Mouse (Mus musculus) MEL (cell line): ENCODE data around the gene Atf2. TPM values are rescaled to one million over a fixed set of nuclear protein-coding genes. Genes with fewer than 3 reads are reported as not detected.
"Not testable (repeated sequence)": the region's sequence is repeated elsewhere in the genome, so short reads cannot be mapped to it uniquely, and the experiment has no call there.

Experiments used
- DNase-seq: peaks from one replicate; pipeline ENCODE4 v3.0.0; 2011; ENCODE audit warnings: low read depth, low spot score
- H3K27ac ChIP-seq: 2 replicates; pipeline ENCODE4 v1.5.1; 2012; ENCODE audit warnings: low read depth, mild to moderate bottlenecking, control low read depth, low read length, moderate library complexity; ENCODE audit not compliant: control insufficient read depth
- H3K27me3 ChIP-seq, 2 experiments: fragments of 150-350 bp in 1 of 2; sonication (generic) in 1 of 2; 2 replicates each; pipeline ENCODE4 v1.6.1; 2012; ENCODE audit warnings: low read length in 2 of 2, mild to moderate bottlenecking in 2 of 2, improper control_type of control experiment in 1 of 2, moderate library complexity in 1 of 2; ENCODE audit not compliant: insufficient read depth in 2 of 2, control insufficient read depth in 1 of 2
- H3K36me3 ChIP-seq, 2 experiments: 2 replicates each; pipeline ENCODE4 v1.6.1; 2012 to 2014; ENCODE audit warnings: low read length in 2 of 2, improper control_type of control experiment in 1 of 2, inconsistent platforms in 1 of 2, mild to moderate bottlenecking in 1 of 2; ENCODE audit not compliant: insufficient read depth in 2 of 2, control insufficient read depth in 1 of 2
- H3K4me1 ChIP-seq, 2 experiments: fragments of 150-350 bp in 1 of 2; sonication (generic) in 1 of 2; 2 replicates each; pipeline ENCODE4 v1.6.1; 2012; ENCODE audit warnings: low read length in 2 of 2, improper control_type of control experiment in 1 of 2, mild to moderate bottlenecking in 1 of 2; ENCODE audit not compliant: insufficient read depth in 2 of 2, control insufficient read depth in 1 of 2
- H3K4me3 ChIP-seq, 2 experiments: fragments of 150-350 bp in 1 of 2; sonication (generic) in 1 of 2; 2 replicates each; pipeline ENCODE4 v1.5.1; 2012; ENCODE audit warnings: low read depth in 2 of 2, low read length in 2 of 2, mild to moderate bottlenecking in 2 of 2, moderate library complexity in 2 of 2, control low read depth in 1 of 2, improper control_type of control experiment in 1 of 2; ENCODE audit not compliant: control insufficient read depth in 1 of 2, insufficient read depth in 1 of 2
- H3K79me2 ChIP-seq: 2 replicates; pipeline ENCODE4 v1.6.1; 2012; ENCODE audit warnings: mild to moderate bottlenecking, low read length, moderate library complexity; ENCODE audit not compliant: control insufficient read depth, poor library complexity, insufficient read depth
- H3K9ac ChIP-seq: 2 replicates; pipeline ENCODE4 v1.6.1; 2012; ENCODE audit warnings: low read depth, mild to moderate bottlenecking, control low read depth, low read length, moderate library complexity; ENCODE audit not compliant: control insufficient read depth, poor library complexity, severe bottlenecking
- H3K9me3 ChIP-seq: fragments of 150-350 bp; sonication (generic); replicated peaks from 2 replicates; pipeline ENCODE4 v1.6.1; 2012; ENCODE audit warnings: mild to moderate bottlenecking, low read length, improper control_type of control experiment, moderate library complexity; ENCODE audit not compliant: insufficient read depth
- CHD1 ChIP-seq: IDR thresholded peaks from 2 replicates; pipeline ENCODE4 v1.6.1; 2012; ENCODE audit warnings: low read depth, mild to moderate bottlenecking, inconsistent platforms, low read length, improper control_type of control experiment
- CHD2 ChIP-seq: IDR thresholded peaks from 2 replicates; pipeline ENCODE4 v1.6.1; 2011; ENCODE audit warnings: low read length, improper control_type of control experiment
- EP300 ChIP-seq, 2 experiments: IDR thresholded peaks; 2 replicates each; pipeline ENCODE4 v1.6.1; 2011; ENCODE audit warnings: improper control_type of control experiment in 2 of 2, low read length in 2 of 2, low read depth in 1 of 2, mild to moderate bottlenecking in 1 of 2
- ETS1 ChIP-seq: IDR thresholded peaks from 2 replicates; pipeline ENCODE4 v1.6.1; 2012; ENCODE audit warnings: low read depth, mild to moderate bottlenecking, inconsistent platforms, low read length, improper control_type of control experiment, moderate library complexity
- GATA1 ChIP-seq: IDR thresholded peaks from 2 replicates; pipeline ENCODE4 v1.6.1; 2011; ENCODE audit warnings: low read depth, low read length, improper control_type of control experiment
- MAFK ChIP-seq: IDR thresholded peaks from 2 replicates; pipeline ENCODE4 v1.6.1; 2011; ENCODE audit warnings: low read depth, mild to moderate bottlenecking, low read length, improper control_type of control experiment, borderline replicate concordance
- MYC ChIP-seq: IDR thresholded peaks from 2 replicates; pipeline ENCODE4 v1.6.1; 2011; ENCODE audit warnings: low read depth, mild to moderate bottlenecking, low read length, improper control_type of control experiment, moderate library complexity
- NELFE ChIP-seq: IDR thresholded peaks from 2 replicates; pipeline ENCODE4 v1.6.1; 2011; ENCODE audit warnings: low read depth, low read length, improper control_type of control experiment
- RAD21 ChIP-seq: IDR thresholded peaks from 2 replicates; pipeline ENCODE4 v1.6.1; 2011; ENCODE audit warnings: mild to moderate bottlenecking, low read depth, low read length, improper control_type of control experiment
- RCOR1 ChIP-seq: IDR thresholded peaks from 2 replicates; pipeline ENCODE4 v1.6.1; 2012; ENCODE audit warnings: low read depth, mild to moderate bottlenecking, inconsistent platforms, low read length, improper control_type of control experiment
- TBP ChIP-seq: IDR thresholded peaks from 2 replicates; pipeline ENCODE4 v1.8.0; 2011; ENCODE audit warnings: low read depth, low read length, improper control_type of control experiment
- TCF12 ChIP-seq: IDR thresholded peaks from 2 replicates; pipeline ENCODE4 v1.6.1; 2014; ENCODE audit warnings: low read depth, mild to moderate bottlenecking, inconsistent platforms, low read length, improper control_type of control experiment, moderate library complexity
- USF1 ChIP-seq: IDR thresholded peaks from 2 replicates; pipeline ENCODE4 v1.6.1; 2014; ENCODE audit warnings: low read depth, mild to moderate bottlenecking, inconsistent platforms, low read length, improper control_type of control experiment, moderate library complexity
- ZC3H11A ChIP-seq: IDR thresholded peaks from 2 replicates; pipeline ENCODE4 v1.6.1; 2012; ENCODE audit warnings: low read depth, mild to moderate bottlenecking, inconsistent platforms, low read length, improper control_type of control experiment
- ZNF384 ChIP-seq: IDR thresholded peaks from 2 replicates; pipeline ENCODE4 v1.6.1; 2012; ENCODE audit warnings: low read depth, mild to moderate bottlenecking, inconsistent platforms, low read length, improper control_type of control experiment
- polyA plus RNA-seq, 2 experiments: library from polyadenylated mRNA; stranded (reverse) in 1 of 2; unstranded in 1 of 2; fragments of >175 nt in 1 of 2; fragments of >200 nt in 1 of 2; gene quantifications; 2 replicates each; pipeline versions ENCODE4 v1.2.1 to v1.2.4; 2012; ENCODE audit warnings: low replicate concordance in 2 of 2, low read depth in 1 of 2; ENCODE audit not compliant: insufficient read length in 2 of 2, insufficient read depth in 1 of 2, missing spikeins in 1 of 2
- total RNA-seq: library from RNA; depleted of rRNA; stranded (reverse); fragments of 300-350 nt; gene quantifications from 2 replicates; pipeline ENCODE4 v1.2.3, GENCODE M21; 2012

Gene Atf2
- total and polyA plus RNA-seq, 3 experiments: 16.8 to 82.3 (median 36.7) TPM

- H3K79me2 ChIP-seq, H3K4me3 ChIP-seq, H3K9me3 ChIP-seq, H3K27ac ChIP-seq, H3K4me1 ChIP-seq, H3K9ac ChIP-seq, H3K27me3 ChIP-seq, DNase-seq, H3K36me3 ChIP-seq: not testable (repeated sequence)
- peak; percentile 77; the same call in 1 of the 2 replicates for TF ChIP-seq TBP
Observed at GRCm38 (mm10) chr2:73902328-73902727, 9.9 kb upstream of the Atf2 start.

GRCm38 (mm10) chr2:73901169-73901568 lies 8.7 kb upstream of the Atf2 start:
- H3K79me2 ChIP-seq: no peaks in the 10 kb centered on the region
- no peak for DNase-seq
- H3K4me1 ChIP-seq: no peaks in the 10 kb centered on the region; a peak in 1 of 4 replicates
- H3K4me3 ChIP-seq: no peak overlapping the region
- no peak overlapping the region for H3K27ac ChIP-seq
- no peak overlapping the region for H3K9ac ChIP-seq
- H3K9me3 ChIP-seq: no peaks in the 10 kb centered on the region
- TF ChIP-seq MAFK (no peak), ETS1 (no peak)
- H3K27me3 ChIP-seq: no peaks in the 10 kb centered on the region
- peaks cover 0 to 2% of the 10 kb centered on the region in 2 experiments; a peak in 3 of 4 replicates for H3K36me3 ChIP-seq

- H3K4me3 ChIP-seq: no peak overlapping the region
- no peaks in the 10 kb centered on the region; a peak in 1 of 4 replicates for H3K4me1 ChIP-seq
- H3K36me3 ChIP-seq: peaks cover 0 to 2% of the 10 kb centered on the region in 2 experiments; a peak in 2 of 4 replicates
- H3K27me3 ChIP-seq: no peaks in the 10 kb centered on the region
- H3K27ac ChIP-seq: no peak overlapping the region
- DNase-seq: no peak
- TF ChIP-seq NELFE (no peak), ETS1 (0 out of 2 replicates have a peak, but pooled peaks have one; percentile 32), CHD2 (no peak), MAFK (0 out of 2 replicates have a peak, but pooled peaks have one; percentile 14), CHD1 (no peak), USF1 (no peak), RAD21 (no peak), ZNF384 (peak; percentile 35), GATA1 (peak; percentile 53; the same call in 1 of the 2 replicates), EP300 (IDR thresholded peaks at IDR 0.05; ENCODE audit: low read depth in 1 of 2, low read length in 2 of 2) (peak; percentile 41 to 61; a peak in 2 of 4 replicates), TCF12 (peak; percentile 65), MYC (no peak), RCOR1 (peak; percentile 81), ZC3H11A (no peak)
- H3K79me2 ChIP-seq: no peaks in the 10 kb centered on the region
- no peak overlapping the region for H3K9ac ChIP-seq
- no peaks in the 10 kb centered on the region for H3K9me3 ChIP-seq
Observed at GRCm38 (mm10) chr2:73900364-73900763, 7.9 kb upstream of the Atf2 start.
